Mouse (Mus musculus): Measurements from ENCODE around the gene Med29. TPM values are rescaled to one million over a fixed set of nuclear protein-coding genes. Genes with fewer than 3 reads are reported as not detected.

Med29 gene
- polyA plus RNA-seq, 1 experiment: 55.6 TPM

GRCm38 (mm10) chr7:28373131-28373581 is 19.4 kb downstream of the Med29 start:
- H3K4me3 ChIP-seq (ENCODE audit: insufficient read depth, poor library complexity, severe bottlenecking): no peak overlapping the region
- TF ChIP-seq FOSL1 (IDR thresholded peaks at IDR 0.05; ENCODE audit: insufficient read depth, low read length, poor library complexity, severe bottlenecking) (no peak), USF1 (IDR thresholded peaks at IDR 0.05; ENCODE audit: low read depth) (no peak), MAX (IDR thresholded peaks at IDR 0.05) (no peak), CTCF (IDR thresholded peaks at IDR 0.05; ENCODE audit: control insufficient read depth, insufficient read depth, insufficient read length) (no peak), CEBPB (IDR thresholded peaks at IDR 0.05; ENCODE audit: low read depth) (no peak), MYOG (IDR thresholded peaks at IDR 0.05; ENCODE audit: control insufficient read depth, extremely low read depth, insufficient read length) (no peak), MYOD1 (IDR thresholded peaks at IDR 0.05; ENCODE audit: control insufficient read depth, insufficient read length, low read depth) (no peak)
- peaks cover 8% of the 10 kb centered on the region for H3K36me3 ChIP-seq (ENCODE audit: control insufficient read depth, insufficient read depth)
- H3K79me2 ChIP-seq (ENCODE audit: control insufficient read depth, insufficient read depth): peaks cover 57% of the 10 kb centered on the region
- peaks cover 31% of the 10 kb centered on the region for H3K79me3 ChIP-seq (ENCODE audit: low read depth)
- H3K27me3 ChIP-seq (ENCODE audit: control insufficient read depth, insufficient read depth, insufficient read length): no peaks in the 10 kb centered on the region
- H3ac ChIP-seq (ENCODE audit: control insufficient read depth, insufficient read length, low read depth): no peak overlapping the region

- H3K27me3 ChIP-seq (ENCODE audit: control insufficient read depth, insufficient read depth, insufficient read length): no peaks in the 10 kb centered on the region
- peaks cover 8% of the 10 kb centered on the region for H3K36me3 ChIP-seq (ENCODE audit: control insufficient read depth, insufficient read depth)
- H3K79me3 ChIP-seq (ENCODE audit: low read depth): peaks cover 25% of the 10 kb centered on the region
- peak within 1 kb of the TSS; percentile 79 for H3ac ChIP-seq (ENCODE audit: control insufficient read depth, insufficient read length, low read depth)
- TF ChIP-seq MAX (IDR thresholded peaks at IDR 0.05): no peak
- peak; percentile 46 for TF ChIP-seq CTCF (IDR thresholded peaks at IDR 0.05; ENCODE audit: control insufficient read depth, insufficient read depth, insufficient read length)
- no peak for TF ChIP-seq MYOG (IDR thresholded peaks at IDR 0.05; ENCODE audit: control insufficient read depth, extremely low read depth, insufficient read length)
- TF ChIP-seq MYOD1 (IDR thresholded peaks at IDR 0.05; ENCODE audit: control insufficient read depth, insufficient read length, low read depth): no peak
- no peak for TF ChIP-seq FOSL1 (IDR thresholded peaks at IDR 0.05; ENCODE audit: insufficient read depth, low read length, poor library complexity, severe bottlenecking)
- peak; percentile 57 for TF ChIP-seq CEBPB (IDR thresholded peaks at IDR 0.05; ENCODE audit: low read depth)
- no peak for TF ChIP-seq USF1 (IDR thresholded peaks at IDR 0.05; ENCODE audit: low read depth)
- peak within 1 kb of the TSS; percentile 59 for H3K4me3 ChIP-seq (ENCODE audit: insufficient read depth, poor library complexity, severe bottlenecking)
- H3K79me2 ChIP-seq (ENCODE audit: control insufficient read depth, insufficient read depth): peaks cover 51% of the 10 kb centered on the region
Observed at GRCm38 (mm10) chr7:28372251-28373108, 20.0 kb downstream of the Med29 start, which contains the start of gene Plekhg2. Gene Plekhg2 (minus strand): TSS chr7:28372599.

- Histone ChIP-seq H3K4me3 (ENCODE audit: insufficient read depth, poor library complexity, severe bottlenecking) (peak overlapping the region; percentile 59), H3K27me3 (ENCODE audit: control insufficient read depth, insufficient read depth, insufficient read length) (no peaks in the 10 kb centered on the region), H3K79me2 (ENCODE audit: control insufficient read depth, insufficient read depth) (peaks cover 41% of the 10 kb centered on the region), H3K36me3 (ENCODE audit: control insufficient read depth, insufficient read depth) (peaks cover 8% of the 10 kb centered on the region), H3K79me3 (ENCODE audit: low read depth) (peaks cover 17% of the 10 kb centered on the region), H3ac (ENCODE audit: control insufficient read depth, insufficient read length, low read depth) (peak overlapping the region; percentile 79)
- TF ChIP-seq MYOG (IDR thresholded peaks at IDR 0.05; ENCODE audit: control insufficient read depth, extremely low read depth, insufficient read length) (no peak), USF1 (IDR thresholded peaks at IDR 0.05; ENCODE audit: low read depth) (no peak), CTCF (IDR thresholded peaks at IDR 0.05; ENCODE audit: control insufficient read depth, insufficient read depth, insufficient read length) (no peak), MAX (IDR thresholded peaks at IDR 0.05) (no peak), MYOD1 (IDR thresholded peaks at IDR 0.05; ENCODE audit: control insufficient read depth, insufficient read length, low read depth) (no peak), CEBPB (IDR thresholded peaks at IDR 0.05; ENCODE audit: low read depth) (no peak), FOSL1 (IDR thresholded peaks at IDR 0.05; ENCODE audit: insufficient read depth, low read length, poor library complexity, severe bottlenecking) (no peak)
Observed at GRCm38 (mm10) chr7:28371514-28371989, 21.0 kb downstream of the Med29 start.

GRCm38 (mm10) chr7:28370977-28371513 is 21.5 kb downstream of the Med29 start:
- H3K79me3 ChIP-seq (ENCODE audit: low read depth): peaks cover 17% of the 10 kb centered on the region
- H3K79me2 ChIP-seq (ENCODE audit: control insufficient read depth, insufficient read depth): peaks cover 38% of the 10 kb centered on the region
- TF ChIP-seq MAX (IDR thresholded peaks at IDR 0.05) (no peak), CTCF (IDR thresholded peaks at IDR 0.05; ENCODE audit: control insufficient read depth, insufficient read depth, insufficient read length) (no peak), CEBPB (IDR thresholded peaks at IDR 0.05; ENCODE audit: low read depth) (no peak), MYOG (IDR thresholded peaks at IDR 0.05; ENCODE audit: control insufficient read depth, extremely low read depth, insufficient read length) (no peak), MYOD1 (IDR thresholded peaks at IDR 0.05; ENCODE audit: control insufficient read depth, insufficient read length, low read depth) (no peak), USF1 (IDR thresholded peaks at IDR 0.05; ENCODE audit: low read depth) (no peak), FOSL1 (IDR thresholded peaks at IDR 0.05; ENCODE audit: insufficient read depth, low read length, poor library complexity, severe bottlenecking) (no peak)
- H3K36me3 ChIP-seq (ENCODE audit: control insufficient read depth, insufficient read depth): peaks cover 8% of the 10 kb centered on the region
- H3K4me3 ChIP-seq (ENCODE audit: insufficient read depth, poor library complexity, severe bottlenecking): peak overlapping the region; percentile 59
- H3ac ChIP-seq (ENCODE audit: control insufficient read depth, insufficient read length, low read depth): peak overlapping the region; percentile 79
- H3K27me3 ChIP-seq (ENCODE audit: control insufficient read depth, insufficient read depth, insufficient read length): no peaks in the 10 kb centered on the region

- TF ChIP-seq CTCF (IDR thresholded peaks at IDR 0.05; ENCODE audit: control insufficient read depth, insufficient read depth, insufficient read length) (no peak), FOSL1 (IDR thresholded peaks at IDR 0.05; ENCODE audit: insufficient read depth, low read length, poor library complexity, severe bottlenecking) (no peak), MYOG (IDR thresholded peaks at IDR 0.05; ENCODE audit: control insufficient read depth, extremely low read depth, insufficient read length) (no peak), USF1 (IDR thresholded peaks at IDR 0.05; ENCODE audit: low read depth) (no peak), MAX (IDR thresholded peaks at IDR 0.05) (no peak), MYOD1 (IDR thresholded peaks at IDR 0.05; ENCODE audit: control insufficient read depth, insufficient read length, low read depth) (no peak), CEBPB (IDR thresholded peaks at IDR 0.05; ENCODE audit: low read depth) (no peak)
- Histone ChIP-seq H3K4me3 (ENCODE audit: insufficient read depth, poor library complexity, severe bottlenecking) (no peak overlapping the region), H3ac (ENCODE audit: control insufficient read depth, insufficient read length, low read depth) (no peak overlapping the region), H3K27me3 (ENCODE audit: control insufficient read depth, insufficient read depth, insufficient read length) (no peaks in the 10 kb centered on the region), H3K79me2 (ENCODE audit: control insufficient read depth, insufficient read depth) (peaks cover 38% of the 10 kb centered on the region), H3K36me3 (ENCODE audit: control insufficient read depth, insufficient read depth) (peaks cover 8% of the 10 kb centered on the region), H3K79me3 (ENCODE audit: low read depth) (peaks cover 17% of the 10 kb centered on the region)
Observed at GRCm38 (mm10) chr7:28370051-28370450, 22.5 kb downstream of the Med29 start.

All from C2C12 (cell line).